Mouse (Mus musculus) large intestine, adult 2 months (tissue): ENCODE measurements around the gene Morn5. TPM values are rescaled to one million over a fixed set of nuclear protein-coding genes. Genes with fewer than 3 reads are reported as not detected.

ENCODE experiments used
- DNase-seq: peaks from one replicate; pipeline ENCODE4 v3.0.0-alpha.2; 2012; ENCODE audit warnings: low read depth, low spot score
- WGBS: fragments of 180-500 bp; shearing (Covaris S2); methylation state at CpG from one replicate; pipeline ENCODE4 v1.1.7; 2018; 5-methylcytosine and 5-hydroxymethylcytosine counted together
- polyA plus RNA-seq: library from polyadenylated mRNA; depleted of rRNA; stranded (reverse); fragments of >200 nt; gene quantifications from 2 replicates; pipeline ENCODE4 v1.2.3, GENCODE M21; 2012; rRNA removed

Gene Morn5
- polyA plus RNA-seq: not detected in 2 replicates

- under 1% methylated on average over 44 of the region's 44 CpGs for WGBS
- DNase-seq: peak; percentile 95
Observed at GRCm38 (mm10) chr2:36048748-36049566, at the start of gene Morn5, which contains the start of gene Ndufa8. Morn5 (plus strand) TSS chr2:36049458. Ndufa8 (minus strand) TSS chr2:36049406.

DNA sequence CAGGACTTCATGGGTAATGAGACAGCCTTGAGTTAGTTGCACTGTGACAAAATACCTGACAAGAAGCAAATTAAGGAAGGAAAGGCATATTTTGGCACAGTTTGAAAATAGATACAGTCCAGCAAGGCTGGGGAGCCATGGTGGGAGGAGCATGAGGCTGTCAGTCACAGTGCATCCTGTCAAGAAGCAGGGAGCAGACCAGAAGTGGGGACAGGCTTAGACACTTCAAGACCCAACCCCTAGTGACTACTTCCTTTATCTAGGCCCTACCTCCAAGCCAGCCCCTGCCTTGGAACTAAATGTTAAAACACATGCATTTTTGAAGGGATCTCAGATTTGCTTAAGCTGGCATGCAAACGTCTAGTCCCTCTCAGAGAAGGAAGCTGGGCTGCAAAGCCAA lies 48.9 kb upstream of the Morn5 start:
- DNase-seq: no peak
- WGBS: 24% methylated on average over 1 of the region's 1 CpGs

GRCm38 (mm10) chr2:36002188-36002587 lies 47.1 kb upstream of the Morn5 start:
- WGBS: 38% methylated on average over 6 of the region's 6 CpGs
- no peak for DNase-seq

DNA sequence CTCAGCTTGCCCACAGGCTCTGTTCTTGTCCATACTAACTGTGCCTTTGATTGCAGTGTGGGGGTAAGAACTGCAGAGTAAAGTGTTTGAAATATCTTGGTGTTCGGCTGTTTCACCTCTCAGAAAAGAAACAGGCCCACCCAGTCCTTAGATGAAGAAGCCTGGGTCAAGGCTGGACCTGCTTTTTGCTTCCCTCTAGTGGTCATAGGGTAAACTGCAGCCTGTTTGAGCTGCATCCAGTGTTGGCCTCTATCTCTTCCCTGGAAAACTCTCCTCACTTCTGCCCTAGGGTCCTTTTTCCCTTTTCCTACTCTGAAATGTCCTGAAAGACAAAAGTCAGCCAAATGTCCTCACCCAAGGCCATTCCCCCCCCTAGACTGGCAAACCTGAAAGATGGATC lies 41.2 kb upstream of the Morn5 start:
- peak; percentile 19 for DNase-seq
- 20% methylated on average over 1 of the region's 1 CpGs for WGBS

DNA sequence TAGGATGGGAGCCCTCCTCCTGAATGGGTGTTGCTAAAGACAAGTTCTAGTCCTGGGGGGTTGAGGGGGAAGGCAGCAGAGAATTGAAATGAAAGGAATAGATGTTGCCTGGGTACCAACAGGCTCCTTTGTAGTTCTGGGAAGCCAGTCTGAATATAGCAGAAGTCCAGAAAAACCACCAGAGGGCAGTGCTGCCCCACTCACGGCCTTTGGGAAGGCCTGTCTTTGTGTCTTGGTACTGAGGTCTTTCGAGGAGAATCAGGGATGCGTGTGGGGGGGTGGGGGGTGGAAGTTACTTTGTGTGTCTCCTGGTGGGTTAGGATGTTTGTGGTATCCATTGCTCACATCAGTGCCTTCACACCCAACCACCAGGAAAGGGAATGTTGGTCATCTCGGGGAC lies 39.9 kb upstream of the Morn5 start:
- WGBS: 25% methylated on average over 4 of the region's 4 CpGs
- peak; percentile 32 for DNase-seq

- WGBS: 64% methylated on average over 8 of the region's 8 CpGs
- no peak for DNase-seq
Observed at GRCm38 (mm10) chr2:36010579-36010978, 38.7 kb upstream of the Morn5 start.

- WGBS: 1% methylated on average over 44 of the region's 44 CpGs
Observed at GRCm38 (mm10) chr2:36011331-36011825, 37.9 kb upstream of the Morn5 start.

DNA sequence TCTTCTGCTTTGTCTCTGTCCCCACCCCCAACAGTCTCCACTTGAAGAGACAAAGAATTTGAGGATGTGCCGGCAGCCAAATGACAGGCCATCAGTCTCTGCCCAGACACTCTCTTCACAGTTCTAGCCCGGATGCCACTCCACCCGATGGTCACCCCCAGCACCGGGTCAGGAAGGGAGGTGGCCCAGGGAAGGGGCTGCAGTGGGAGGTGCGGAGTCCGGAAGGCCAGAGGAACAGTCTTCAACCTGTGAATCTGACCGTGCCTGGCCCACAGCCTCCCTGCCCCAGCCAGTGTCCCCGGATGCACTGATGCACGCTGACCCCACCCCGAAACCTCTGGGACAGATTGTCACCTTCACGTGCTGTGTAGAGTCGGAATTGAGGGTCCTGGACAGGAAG lies 36.2 kb upstream of the Morn5 start:
- 64% methylated on average over 12 of the region's 12 CpGs for WGBS

More at GRCm38 (mm10) chr2:36011331-36011825, 37.9 kb upstream of the Morn5 start:
- no peak for DNase-seq

DNA sequence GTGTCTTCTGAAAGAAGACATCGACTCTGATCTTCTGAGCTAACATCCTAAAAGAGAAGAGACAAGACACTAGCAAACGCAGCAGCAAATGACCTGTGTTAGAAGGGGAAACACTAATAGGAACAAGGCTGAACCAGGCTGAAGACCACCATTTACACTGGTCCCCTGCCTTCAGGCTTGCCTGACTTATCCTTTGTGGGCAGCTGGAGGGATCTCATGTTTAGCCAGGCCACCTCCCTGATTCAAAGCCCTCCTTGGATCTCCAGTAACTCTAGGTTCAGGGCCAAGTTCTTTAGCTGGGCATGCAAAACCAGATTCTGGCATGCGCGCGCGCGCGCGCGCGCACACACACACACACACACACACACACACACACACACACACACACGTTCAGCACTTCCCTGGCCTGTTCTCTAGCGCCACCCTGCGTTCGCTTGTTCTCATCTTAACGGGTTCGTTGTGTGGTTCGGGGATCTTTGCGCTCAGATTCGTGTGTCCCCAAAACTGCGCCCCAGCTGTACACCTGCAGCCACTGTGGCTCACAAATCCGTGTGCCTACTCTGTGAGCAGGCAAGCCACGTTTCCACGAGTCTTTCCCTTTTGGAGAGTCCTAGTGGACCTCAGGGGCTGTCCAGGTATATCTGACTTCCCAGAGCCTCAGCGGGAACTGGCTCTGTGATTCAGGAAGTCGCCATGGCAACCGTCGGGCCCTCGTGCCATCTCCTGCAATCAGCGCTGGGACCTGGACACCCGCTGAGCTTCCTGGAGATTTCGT lies 27.7 kb upstream of the Morn5 start:
- WGBS: 10% methylated on average over 32 of the region's 32 CpGs
- DNase-seq: peak; percentile 3

More for the DNA sequence above, 36.2 kb upstream of the Morn5 start:
- DNase-seq: no peak

DNA sequence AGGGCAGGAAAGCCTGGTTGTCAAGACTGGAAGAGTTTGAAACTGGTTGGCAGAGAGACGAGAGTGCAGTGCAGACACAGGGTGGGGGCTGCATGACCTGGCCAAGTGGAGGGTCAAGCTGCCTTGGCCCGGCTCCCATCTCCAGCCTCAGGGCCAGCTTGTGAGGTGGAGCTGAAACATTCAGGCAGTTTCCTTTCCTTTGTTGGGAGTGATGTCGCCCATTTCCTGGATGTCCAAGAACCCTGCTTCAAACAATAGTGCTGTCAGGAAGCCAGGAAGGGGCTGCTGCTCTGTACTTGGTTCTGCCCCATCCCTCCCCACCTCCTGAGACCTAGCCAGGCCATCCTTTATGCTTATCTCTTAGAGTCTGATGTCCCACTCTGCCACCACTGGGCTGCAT lies 26.0 kb upstream of the Morn5 start:
- 53% methylated on average over 3 of the region's 3 CpGs for WGBS
- DNase-seq: no peak

DNA sequence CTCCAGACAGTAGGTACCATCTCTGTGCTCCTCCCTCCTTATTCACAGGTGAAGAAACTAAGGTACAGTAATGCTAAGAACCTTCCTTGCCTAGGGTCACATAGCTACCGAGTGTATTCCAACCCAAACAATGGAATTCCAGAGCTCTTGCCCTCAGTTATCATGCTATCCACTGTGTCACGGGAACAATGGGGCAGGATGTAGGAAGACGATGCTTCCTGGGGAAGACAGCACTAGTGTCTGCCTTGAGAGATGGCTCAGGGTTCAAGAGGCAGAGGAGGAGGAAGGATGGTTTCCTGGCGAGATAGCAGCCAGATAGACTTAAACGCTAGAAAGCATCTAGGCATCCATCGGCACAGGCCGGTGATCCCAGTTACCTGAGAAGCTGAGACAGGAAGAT lies 16.4 kb upstream of the Morn5 start:
- WGBS: 88% methylated on average over 7 of the region's 7 CpGs
- DNase-seq: no peak

GRCm38 (mm10) chr2:36033966-36034365 lies 15.3 kb upstream of the Morn5 start:
- DNase-seq: no peak
- WGBS: 79% methylated on average over 7 of the region's 7 CpGs

DNA sequence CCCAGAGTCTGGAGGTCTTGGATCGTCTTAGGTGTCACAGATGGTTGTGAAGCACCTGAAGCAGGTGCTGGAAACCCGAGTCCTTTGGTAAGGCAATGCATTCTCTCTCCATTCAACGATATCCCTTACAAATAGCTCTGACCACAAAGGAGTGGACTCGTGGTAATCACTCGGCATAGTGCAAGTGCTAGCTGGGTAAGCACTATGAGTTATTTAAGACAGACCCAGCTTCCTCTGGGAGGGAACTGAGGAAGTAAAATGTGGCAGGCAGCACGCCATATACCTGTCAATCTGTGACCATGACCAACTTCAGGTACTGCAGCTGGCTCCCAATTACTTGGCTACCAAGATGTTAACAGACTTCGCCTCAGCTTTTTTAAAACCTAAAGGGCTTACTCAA lies 14.4 kb upstream of the Morn5 start:
- WGBS: 75% methylated on average over 7 of the region's 7 CpGs
- DNase-seq: no peak

DNA sequence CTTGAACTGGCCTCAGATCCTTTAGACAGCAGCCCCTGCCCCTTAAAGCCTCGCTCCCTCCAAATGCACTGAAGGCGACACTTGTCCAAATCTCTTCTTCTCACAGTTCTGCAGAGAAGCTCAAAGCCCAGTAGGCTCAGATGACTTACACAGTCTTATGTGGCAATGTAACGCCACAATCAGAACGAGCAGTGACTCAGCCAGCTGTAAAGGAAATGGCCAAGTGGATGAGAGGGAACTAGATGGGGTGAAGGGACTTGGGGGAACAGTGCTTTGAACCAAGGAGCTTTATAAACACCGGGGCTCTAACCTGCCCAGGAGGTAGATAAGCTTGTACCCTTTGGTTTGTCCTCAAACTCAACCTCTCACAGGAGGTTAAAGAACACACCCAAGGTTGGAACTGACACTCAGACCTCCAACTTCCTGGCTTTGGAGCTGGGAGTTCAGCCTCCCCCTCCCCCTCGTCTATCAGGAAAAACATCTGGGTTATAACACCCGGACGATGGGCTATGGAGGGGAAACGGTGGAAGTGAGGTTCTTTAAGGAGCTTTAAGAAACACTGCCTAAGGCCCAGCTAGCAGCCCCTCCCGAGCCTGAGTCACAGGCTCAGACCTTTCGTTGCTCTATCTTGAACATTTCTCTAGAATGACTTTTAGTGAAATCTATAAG lies 13.7 kb upstream of the Morn5 start:
- 51% methylated on average over 11 of the region's 11 CpGs for WGBS
- DNase-seq: no peak

DNA sequence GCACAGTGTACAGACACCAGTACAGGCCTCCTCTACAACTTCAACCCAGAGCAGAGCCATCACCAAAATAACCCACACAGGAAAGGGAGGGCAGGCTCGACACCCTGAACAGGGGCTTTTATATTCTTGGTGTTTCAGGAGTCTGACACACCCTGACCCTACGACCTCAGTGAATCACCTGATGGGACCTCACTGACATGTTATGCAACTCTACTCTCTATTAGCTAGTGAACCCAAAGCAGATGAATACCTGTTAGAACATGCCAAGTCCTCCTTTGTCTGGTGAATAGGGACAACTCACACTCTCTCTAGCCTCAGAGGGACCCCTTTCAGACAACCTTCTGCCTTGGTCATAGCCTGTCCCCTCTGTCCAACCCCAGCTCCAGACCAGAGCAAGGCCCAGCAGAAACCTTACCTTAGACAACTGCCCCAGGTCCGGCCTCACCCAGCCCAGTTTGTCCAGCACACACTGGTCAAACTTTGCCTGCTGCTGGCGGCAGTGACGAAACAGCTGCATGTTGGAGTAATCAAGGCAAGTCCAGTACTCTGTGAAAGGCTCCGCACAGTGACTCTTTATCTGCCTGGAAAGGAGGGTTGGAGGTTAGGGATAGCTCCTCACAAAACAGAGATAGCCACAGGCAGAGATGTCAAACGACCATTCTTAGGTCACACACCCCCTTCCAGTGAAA lies 9.8 kb upstream of the Morn5 start:
- WGBS: 74% methylated on average over 7 of the region's 7 CpGs
- no peak for DNase-seq

DNA sequence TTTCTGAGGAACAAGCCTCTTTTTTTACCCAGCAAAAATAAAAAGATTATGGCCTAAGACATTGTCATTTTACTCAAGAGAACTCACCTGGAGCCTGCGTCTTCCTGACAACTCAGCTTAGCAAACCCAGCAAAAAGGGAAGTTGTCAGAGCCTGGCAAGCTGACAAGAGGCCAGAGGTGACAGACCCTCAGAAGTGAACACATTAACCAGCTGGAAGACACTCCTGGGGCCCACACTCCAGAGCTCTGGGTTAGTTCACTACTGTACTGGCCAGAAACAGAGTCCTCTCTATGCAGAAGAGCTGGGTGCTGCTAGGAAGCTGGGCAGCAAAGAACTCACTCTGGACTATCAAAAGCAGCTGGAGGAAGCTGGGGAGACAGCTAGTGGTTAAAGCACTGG lies 8.4 kb upstream of the Morn5 start:
- 69% methylated on average over 1 of the region's 1 CpGs for WGBS
- DNase-seq: no peak

DNA sequence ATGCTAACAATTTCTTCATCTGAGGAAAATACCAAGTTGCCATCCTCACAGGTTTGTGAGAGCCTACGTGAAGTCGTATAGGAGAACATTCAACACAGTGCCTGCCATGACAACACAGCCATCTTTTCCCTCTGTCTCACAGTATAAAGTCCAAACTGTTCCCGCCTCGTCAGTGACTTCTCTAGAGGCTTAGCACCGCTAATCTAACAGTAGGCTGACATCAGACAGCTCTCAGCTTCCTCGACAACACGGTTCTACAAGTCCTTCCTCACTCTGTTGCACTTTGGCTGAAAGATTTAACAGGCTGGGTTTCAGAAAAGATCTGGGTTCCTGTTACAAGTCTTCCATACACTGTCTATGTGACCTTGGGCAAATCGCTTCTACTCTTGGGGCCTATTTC lies 1.1 kb upstream of the Morn5 start:
- 19% methylated on average over 8 of the region's 8 CpGs for WGBS
- DNase-seq: peak; percentile 8

- no peak for DNase-seq
- WGBS: 42% methylated on average over 10 of the region's 10 CpGs
Observed at GRCm38 (mm10) chr2:36049567-36049954, 303 bp downstream of the Morn5 start.

DNA sequence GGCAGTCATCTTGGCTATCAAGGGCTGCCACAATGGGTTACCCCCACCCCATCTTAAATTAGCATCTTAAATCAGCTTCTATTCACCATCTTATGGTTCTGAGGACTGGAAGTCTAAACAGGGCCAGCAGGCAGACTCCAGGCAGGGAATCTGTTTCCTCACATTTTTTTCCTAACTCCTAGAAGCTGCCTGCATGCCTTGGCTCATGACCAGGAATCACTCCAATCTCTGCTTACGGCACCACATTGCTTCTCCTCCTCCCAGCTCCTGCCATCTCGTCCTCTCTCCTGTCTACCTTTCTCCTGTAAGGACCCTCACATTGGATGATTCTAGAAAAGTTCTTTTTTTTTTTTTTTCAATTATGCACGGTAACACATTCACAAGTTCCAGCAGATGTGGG lies 4.0 kb downstream of the Morn5 start:
- DNase-seq: no peak
- 57% methylated on average over 3 of the region's 3 CpGs for WGBS

DNA sequence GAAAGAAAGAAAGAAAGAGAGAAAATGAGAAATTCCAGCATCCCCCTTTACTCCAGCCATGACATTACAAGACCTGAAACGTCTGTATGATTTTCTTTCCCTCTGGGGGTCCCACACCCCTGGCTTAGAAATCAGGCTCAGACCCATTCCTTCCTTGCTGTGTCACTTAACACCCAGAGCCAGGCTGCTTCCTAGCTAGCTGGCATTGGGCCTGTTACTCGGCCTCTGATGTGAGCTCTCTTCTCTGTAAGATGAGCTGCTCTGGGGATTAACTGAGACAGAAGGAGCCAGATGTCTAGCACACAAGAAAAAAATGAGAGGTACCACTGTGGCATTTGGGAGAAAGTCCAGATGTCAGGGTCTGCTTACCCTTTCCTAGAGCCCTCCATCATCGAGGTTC lies 7.0 kb downstream of the Morn5 start:
- DNase-seq: no peak
- 57% methylated on average over 3 of the region's 3 CpGs for WGBS
